Mouse (Mus musculus) kidney, adult 11 months (tissue): ENCODE measurements at regions not wholly inside any gene's neighbourhood (a gene's known extent, or its start where the extent isn't known, plus 50 kb on each side); places are given as distances from the start of the nearest gene placed in this dataset.
"Not testable (repeated sequence)": the region's sequence is repeated elsewhere in the genome, so short reads cannot be mapped to it uniquely, and the experiment has no call there.

Source experiments
- DNase-seq: peaks from one replicate; pipeline ENCODE4 v3.0.0; 2022

DNA sequence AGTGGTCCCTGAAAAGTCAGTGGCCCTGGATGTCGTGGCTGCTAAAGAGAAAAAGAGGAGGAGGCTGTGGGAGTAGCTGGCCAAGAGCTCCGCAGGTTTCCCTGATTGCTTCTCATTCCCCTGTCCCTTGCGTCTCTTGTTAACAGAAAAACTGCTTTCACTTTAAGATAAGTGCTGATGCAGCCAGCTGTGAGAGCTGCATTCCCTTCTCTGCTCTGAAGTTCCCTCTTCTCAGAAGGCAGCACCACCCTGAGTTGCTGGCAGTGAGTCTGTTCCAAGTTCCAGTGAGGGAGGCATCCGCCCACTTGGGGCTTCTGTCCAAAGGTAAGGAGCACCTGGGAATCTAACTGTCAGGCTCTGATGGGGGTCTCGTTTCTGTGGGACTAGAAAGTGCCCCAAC is 63.5 kb downstream of the Olfr693 start:
- not testable (repeated sequence) for DNase-seq

DNA sequence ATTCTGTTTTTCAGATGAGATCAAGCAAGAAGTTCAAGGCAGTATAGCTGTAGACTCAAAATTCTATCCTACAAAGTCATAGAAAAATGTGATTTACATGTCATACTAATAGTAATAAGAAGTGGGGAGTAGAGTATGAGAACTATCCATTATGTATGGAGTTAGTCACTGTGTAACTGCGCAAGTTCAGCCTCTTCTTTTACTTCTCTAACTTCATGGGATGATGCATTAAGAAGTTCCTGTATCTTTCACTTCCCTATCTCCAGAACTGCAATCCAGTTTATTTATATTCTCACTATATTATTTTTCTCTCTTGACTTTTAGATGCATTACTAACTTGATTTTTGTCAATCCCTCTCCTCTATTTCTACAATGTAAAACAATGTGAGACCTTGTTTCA is 67.7 kb downstream of the Olfr693 start:
- DNase-seq = no peak

DNA sequence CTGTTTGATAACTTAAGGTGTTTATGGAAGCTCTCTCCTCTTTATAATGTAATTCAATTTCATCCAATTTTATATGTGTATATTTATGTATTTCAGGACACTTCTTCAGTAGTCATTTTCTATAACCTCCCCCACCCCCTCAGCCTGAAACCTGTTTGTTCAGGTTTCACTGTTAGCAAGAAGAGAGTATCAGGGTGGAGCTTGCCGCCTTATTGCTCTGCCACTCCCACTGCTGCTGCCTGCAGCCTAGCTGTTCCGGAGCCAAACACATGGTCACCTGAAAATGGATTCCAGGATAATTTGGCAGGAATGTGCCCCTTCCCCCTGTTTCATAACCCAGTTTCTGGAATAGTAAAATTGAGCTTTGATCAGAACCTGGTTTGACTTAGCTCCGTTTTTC is 100.0 kb downstream of the Olfr693 start:
- no peak for DNase-seq

DNA sequence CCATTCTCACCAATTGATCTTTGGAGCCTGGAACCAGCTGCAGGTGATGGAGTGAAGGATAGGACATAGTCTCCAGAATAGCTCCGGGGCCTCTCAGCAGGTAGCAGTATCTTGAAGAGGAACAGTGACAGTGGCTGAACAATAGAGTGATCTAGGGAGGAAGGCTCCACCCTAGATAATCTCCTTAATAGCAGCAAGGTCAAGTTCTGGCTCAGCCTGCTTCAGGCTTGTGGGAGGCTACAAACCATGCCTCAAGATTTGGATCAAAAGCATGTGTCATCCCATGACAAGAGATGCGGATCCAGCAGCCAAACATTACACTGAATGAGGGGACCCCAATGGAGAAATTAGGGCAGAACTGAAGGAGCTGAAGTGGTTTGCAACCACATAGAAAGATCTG is 112.1 kb downstream of the Olfr693 start:
- DNase-seq = not testable (repeated sequence)

DNA sequence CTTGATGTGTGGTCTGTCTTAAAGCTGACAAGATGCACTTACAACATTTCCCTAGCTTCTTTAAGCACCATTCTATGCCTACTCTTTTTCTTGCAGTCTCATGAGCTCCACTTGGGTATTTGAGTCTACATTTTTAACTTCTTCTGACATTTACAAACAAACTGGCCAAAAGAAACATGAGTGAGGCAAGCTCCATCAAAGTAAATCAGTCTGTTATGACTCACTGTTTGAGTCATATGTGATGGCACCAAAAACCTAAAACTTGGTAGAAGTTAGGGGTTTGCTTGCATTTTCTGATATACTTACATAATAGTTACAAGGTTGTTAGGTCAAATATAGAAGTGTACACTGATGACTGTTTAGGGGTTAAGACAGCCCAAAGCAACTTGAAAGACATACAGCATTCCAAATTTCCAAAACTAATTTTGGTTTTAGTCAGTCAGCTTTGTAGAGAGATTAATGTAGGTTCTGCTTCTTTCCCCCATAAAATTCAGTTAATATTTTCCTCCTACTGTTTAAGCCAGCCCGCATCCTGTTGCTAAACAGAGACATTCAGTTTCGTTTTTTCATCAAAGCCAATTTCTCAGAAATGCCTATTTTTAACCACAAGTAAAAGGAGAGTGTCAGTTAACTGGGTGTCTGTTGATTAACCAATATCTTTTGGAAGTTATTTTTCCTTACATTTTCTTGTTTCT is 129.4 kb downstream of the Olfr693 start:
- DNase-seq = no peak

DNA sequence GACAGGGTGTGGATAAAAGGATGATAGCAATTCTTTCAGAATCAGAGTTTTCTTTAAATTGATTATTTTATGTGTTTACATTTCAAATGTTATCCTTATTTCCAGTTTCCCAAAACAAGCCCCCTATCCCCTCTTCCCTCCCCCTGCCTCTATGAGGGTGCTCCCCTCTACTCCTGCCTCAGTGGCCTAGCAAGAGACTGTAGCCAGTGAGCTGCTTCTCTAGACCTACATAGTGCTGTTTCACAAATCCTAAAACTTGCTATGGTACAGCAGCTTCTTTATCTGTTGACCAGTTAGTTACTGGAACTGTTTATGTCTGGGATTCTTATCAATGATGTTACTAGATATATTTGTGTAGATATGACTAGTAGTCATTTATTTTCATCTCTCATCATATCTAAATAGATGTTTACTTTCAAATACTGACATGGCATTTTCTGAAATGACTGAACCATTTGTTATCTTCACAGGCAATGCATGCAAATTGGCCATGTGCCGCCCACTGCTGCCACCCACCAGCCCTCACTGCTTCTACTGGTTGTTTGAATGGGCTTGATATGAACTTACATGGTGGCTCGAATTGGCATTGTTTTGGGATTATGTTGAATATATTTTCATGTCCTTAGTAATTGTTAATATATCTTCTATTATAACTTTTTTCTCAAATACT is 150.8 kb downstream of the Olfr693 start:
- not testable (repeated sequence) for DNase-seq

DNA sequence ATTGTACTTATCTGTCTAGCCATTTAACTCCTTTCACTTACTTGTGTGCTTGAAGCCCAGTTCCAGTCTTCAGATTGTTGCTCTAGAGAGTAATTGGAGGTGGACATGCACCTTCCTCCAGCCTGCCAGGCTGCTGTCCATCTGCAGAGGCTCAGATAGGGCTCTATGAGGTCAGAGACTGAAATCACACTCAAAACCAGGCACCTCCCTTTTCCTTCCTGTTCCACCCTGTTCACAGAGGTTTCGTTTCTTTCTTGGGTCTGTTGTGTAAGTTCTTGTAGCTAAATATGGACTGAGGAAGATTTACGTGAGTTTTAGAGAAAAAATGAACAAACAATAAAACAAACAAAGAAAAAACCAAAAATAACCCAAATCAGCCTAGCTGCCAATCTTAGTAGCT is 151.4 kb downstream of the Olfr693 start:
- peak; percentile 41 for DNase-seq

DNA sequence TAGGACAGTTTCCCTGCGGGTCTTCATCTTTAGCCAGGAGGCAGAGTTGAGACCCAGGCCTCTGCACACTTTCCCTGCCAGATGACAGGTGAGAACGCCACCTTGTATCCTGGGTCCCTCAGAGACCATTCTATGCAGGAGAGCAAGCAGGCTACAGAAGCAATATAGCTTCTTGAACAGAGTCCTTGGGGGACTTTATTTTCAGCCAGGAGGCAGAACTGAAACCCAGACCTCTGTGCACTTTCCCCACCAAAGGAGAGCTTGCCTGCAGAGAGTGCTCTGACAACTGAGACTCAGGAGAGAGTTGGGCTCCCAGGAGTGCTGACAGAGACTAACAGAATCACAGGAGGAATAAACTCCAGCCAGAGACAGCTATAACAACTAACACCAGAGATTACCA is 185.5 kb downstream of the Olfr693 start:
- no peak for DNase-seq
